Mouse (Mus musculus): ENCODE measurements at regions not wholly inside any gene's neighbourhood (a gene's known extent, or its start where the extent isn't known, plus 50 kb on each side); places are given as distances from the start of the nearest gene placed in this dataset.
"Not testable (repeated sequence)": the region's sequence is repeated elsewhere in the genome, so short reads cannot be mapped to it uniquely, and the experiment has no call there.

DNA sequence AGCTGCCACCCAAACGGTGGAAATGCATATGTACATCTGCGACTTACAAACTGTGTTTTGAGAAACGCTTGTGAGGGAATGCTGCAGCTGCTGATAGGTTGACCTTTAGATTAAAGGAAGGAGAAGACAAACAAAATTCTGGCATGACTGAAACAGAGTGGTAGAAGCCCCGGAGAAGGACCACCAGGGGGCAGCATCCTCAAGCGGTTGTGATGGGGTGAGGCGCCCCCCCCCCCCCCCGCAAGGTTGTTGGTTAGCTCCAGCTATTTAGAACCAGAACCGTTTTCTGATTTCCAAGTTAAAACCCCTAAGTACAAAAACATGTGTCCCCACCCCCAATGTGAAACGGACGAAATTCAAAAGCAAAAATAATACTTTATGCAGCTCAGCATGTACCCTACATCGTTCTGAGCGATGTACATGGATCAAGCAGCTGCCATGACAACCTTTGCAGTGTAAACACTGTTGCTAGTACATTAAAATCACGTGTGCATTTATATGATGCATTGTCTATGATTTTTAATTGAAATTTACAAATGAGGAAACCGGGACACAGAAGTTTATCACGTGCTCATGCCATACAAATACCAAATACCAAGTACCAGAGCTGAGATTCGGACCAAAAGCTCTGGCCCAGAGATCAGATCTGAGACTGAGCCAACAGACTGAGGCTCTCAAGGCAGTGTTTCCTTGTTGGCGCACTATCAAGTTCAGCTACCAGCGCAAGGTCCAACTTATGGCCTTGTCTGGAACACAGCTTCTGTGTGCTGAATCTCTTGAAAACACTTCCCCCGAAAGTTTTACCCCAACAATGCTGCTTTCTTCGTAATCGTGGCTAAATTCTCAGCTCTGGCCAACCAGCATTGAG, 100.0 kb upstream of the Ifngr1 start:
- intact Hi-C loops (cut with DNase I) = loop anchor here (10.0 kb wide), 2 partner anchors 193 to 413 kb away; partner anchors contain the start of gene Pex7

DNA sequence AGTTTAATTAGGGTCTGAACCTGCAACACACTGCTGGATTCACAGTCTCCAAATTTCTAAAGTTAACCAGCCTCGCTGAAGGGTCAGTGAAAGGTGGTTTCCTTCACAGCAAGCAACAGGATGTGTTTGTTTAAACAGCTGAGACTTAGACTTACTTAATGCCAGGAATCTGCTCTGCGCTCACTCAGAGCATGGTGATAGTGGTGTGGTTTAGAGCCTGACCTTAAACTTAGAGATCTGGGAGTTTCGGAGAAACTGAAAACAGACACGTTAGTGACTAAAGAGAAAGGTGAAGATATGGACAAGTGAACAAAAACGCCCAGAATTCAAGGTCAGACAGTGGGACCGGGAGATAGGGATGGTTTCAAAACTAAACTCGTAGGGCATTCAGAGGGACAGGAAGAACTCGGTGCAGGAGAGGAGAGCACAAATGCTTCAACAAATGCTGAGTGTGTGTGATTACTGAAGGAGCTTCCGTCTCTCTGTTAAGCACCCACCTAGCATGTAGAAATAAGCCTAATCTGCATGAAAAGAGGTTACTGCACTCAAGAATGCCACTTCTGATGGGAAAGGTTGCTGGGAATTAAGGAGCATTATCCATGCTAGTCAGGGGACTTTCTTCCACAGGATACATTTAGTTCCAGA, 97.2 kb upstream of the Ifngr1 start:
- intact Hi-C loops (cut with DNase I) = loop anchor here (10.0 kb wide), 2 partner anchors 190 to 410 kb away; partner anchors contain the start of gene Pex7

DNA sequence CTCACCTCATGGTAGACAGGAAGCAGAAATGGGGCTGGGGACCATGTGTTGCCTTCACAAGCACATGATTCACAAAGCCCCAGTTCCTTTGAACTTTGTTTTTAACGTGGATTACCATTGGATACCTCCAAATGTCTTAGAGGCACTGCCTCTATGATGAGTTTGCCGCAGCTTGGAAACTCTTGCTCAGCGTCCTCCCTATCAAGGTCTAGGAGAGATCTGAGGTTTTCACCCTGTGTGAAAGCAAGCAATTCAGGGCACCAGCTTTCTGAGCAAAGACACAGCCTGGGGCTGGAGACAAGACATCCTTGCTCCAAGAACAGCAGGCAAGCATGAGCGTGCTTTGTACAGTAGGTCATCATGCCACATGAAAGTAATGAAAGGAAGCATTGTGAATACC, 93.6 kb upstream of the Ifngr1 start:
- intact Hi-C loops (cut with DNase I) = loop anchor here (10.0 kb wide), 2 partner anchors 187 to 407 kb away; partner anchors contain the start of gene Pex7

DNA sequence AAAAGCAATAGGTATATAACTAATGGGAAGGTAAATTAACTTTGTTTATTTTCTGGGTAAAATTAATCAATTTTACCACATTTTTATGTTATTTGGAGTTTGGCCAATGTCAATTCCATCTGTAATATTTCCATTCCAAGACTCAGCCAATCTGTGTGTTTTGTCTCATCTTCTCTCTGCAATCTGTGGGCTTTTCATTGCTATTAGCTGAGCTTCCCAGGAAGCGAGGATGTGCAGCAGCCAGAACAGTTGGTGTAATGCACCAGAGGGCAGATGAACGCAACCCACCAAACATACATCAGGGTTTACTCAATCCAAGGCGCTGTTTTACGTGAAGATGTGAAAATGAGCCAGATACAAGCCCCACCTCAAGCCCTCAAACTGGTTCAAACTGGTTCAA, 88.9 kb upstream of the Ifngr1 start:
- intact Hi-C loops (cut with DNase I) = no loop called here

DNA sequence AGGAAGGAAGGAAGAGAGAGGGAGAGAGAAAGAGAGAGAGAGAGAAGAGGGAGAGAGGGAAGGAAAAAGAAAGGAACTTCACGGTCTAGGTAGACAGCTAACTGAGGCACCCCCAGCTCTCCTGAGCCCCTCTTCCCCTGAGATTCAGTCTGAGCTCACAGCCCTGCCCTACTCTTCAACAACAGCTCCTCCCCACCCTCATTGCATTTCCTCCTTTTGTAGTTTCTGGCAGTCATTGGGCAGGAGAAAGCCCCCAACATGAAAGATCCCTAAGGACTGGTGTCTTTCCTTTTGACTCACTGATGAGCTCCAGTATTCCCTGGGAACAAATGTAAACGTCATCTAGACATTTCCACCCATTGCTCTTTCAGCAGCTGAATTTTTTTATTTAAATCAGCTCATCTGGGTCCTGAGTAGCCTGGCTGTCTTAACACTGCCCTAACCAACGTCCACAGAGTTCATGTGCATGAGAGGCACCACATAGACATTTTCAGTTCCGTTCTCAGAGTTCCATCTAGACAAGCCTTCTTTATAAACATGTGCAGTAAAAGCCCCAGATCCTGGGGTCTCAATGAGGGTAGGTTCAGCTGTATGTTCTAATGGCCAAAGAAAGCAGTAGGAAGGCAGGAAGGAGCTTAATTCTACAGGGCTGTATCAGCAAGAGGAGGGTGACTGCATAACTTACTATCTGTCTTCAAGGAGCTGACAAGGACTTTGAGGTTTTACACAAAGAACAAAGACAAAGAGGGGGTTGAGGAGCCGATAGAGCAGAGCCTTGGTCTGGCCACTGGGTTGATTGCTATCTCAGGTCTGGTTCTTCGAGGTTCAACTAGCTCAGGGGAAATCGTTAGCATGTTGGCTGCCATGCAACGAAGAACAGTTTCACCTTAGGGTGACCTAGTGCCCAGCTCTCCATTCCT, 87.6 kb upstream of the Ifngr1 start:
- intact Hi-C loops (cut with DNase I) = no loop called here

DNA sequence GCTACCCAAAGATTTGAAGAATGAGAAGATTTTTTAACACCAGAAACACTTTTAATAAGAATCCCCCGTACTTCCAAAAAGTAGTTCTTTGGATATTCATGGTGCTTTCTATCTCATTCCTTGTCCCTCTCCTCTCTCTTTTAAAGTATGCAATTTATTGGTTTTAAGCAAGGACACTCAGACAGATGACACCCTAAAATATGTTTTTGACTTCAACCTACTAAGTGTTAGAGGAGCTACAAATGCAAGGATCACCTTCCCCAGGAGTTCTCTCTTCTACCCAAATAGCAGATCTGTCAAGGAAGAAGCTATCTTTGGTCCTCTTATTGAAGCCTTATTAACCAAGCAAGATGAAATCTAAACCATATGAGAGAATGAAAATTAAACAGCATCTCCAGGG, 86.6 kb upstream of the Ifngr1 start:
- intact Hi-C loops (cut with DNase I) = no loop called here

DNA sequence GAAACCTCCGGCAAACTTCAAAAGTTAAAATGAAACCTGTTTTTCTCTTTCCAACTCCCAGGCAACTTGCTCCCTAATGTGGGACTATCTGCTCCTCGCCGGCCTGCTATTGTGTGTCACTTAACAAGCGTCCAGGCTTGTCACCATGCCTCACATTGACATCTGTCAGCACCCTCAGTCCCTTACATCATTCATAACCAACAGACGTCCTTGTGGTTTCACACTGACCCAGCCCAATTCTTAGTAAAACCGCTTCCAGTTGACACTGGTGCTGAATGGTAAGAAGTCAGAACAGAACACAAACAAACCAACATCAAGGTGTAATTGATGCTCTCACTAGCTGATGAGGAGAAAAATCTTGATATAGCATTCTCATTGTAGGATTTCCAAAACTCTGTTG, 85.8 kb upstream of the Ifngr1 start:
- intact Hi-C loops (cut with DNase I) = no loop called here

DNA sequence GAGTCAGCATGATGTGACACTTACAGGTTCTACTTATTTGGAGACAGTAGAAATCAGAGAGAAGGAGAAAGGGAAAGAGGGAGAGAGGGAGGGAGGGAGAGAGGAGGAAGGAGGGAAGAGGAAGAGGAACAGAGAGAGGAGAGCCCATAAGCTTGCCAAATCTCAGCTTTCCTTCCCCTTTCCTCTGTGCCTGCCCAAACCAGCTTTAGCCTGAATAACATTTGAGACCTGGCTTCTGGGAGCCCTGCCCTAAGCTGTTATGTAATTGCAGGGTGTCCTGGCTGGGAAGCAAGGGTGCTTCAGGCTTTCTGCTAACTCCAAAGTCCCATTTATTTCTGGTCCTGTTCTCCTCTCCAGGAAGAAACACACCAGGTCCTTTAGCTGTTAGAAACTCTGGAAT, 85.3 kb upstream of the Ifngr1 start:
- intact Hi-C loops (cut with DNase I) = no loop called here

DNA sequence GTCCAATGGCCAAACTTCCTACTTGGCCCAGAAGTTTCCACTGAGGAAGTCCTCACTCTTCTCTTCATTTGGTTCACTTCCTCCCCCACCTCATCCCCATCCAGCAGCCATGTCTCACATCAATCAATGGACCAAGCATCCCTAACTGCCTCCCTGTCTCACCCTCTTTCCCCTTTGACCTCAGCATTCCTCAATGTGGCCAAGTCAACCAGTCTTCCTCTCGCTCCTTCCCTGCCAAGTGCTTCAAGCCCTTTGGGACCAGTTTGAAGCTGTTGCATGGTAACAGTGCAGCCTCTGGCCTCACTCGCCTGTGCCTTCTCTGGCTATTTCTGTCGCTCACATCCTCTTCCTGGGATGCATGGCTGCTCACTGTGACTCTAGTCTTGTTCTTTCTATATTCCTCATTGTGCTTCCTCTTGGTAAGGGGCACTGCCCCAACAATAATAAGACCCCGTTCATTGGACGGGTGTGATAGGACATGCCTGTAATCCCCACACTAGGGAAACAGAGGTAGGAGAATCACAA, 83.5 kb upstream of the Ifngr1 start:
- intact Hi-C loops (cut with DNase I) = no loop called here

DNA sequence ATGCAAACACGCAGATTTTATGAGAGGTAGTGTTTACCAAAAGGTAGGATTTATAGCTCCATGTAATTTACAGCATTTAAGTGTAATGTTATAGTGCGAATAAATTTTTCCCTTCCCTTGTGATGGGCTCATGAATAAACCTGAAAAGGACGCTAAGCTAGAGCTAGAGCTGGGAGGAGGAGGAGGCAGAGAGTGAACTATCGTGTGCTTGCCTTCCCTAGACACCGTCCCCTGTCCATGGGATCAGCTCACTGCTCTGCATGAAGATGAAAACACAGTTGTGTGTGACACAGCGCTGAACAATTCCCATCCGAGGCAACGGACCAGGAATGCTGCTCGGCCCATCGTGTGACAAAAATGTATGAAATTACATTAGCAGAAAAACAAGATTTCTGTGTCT, 81.7 kb upstream of the Ifngr1 start:
- intact Hi-C loops (cut with DNase I) = no loop called here

DNA sequence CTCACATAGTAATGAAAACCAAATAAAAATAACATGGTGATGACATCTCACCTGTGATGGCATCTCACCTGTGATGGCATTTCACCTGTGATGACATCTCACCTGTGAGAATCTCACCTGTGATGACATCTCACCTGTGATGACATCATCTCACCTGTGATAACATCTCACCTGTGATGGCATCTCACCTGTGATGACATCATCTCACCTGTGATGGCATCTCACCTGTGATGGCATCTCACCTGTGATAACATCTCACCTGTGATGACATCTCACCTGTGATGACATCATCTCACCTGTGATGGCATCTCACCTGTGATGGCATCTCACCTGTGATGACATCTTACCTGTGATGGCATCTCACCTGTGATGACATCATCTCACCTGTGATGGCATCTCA, 77.4 kb upstream of the Ifngr1 start:
- intact Hi-C loops (cut with DNase I) = not testable (repeated sequence)

DNA sequence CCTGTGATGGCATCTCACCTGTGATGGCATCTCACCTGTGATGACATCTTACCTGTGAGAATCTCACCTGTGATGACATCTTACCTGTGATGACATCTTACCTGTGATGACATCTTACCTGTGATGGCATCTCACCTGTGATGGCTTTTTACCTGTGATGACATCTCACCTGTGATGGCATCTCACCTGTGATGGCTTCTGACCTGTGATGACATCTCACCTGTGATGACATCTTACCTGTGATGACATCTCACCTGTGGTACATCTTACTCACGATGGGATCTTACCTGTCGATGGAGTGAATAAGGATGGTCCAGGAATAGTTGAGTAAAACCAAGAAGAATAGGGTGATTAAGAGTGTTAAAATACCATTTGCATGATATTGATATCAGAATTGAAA, 76.9 kb upstream of the Ifngr1 start:
- intact Hi-C loops (cut with DNase I) = no loop called here

DNA sequence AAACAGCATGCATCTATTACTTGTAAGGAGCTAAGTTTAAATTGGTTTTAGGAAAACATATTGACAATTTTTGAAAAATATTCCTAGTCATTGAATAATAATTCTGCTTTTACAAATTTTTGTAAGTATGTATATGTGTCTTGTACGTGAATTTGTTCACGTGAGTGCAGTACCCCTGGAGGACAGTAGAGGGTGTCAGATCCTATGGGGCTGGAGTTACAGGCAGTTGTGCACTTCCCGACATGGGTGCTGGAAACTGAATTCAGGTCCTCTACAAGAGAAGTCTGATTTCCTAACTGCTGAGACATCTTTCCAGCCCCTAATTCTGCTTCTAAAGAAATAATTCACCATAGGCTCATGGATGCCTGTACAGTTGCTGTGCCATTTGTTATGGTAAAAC, 75.7 kb upstream of the Ifngr1 start:
- intact Hi-C loops (cut with DNase I) = no loop called here

DNA sequence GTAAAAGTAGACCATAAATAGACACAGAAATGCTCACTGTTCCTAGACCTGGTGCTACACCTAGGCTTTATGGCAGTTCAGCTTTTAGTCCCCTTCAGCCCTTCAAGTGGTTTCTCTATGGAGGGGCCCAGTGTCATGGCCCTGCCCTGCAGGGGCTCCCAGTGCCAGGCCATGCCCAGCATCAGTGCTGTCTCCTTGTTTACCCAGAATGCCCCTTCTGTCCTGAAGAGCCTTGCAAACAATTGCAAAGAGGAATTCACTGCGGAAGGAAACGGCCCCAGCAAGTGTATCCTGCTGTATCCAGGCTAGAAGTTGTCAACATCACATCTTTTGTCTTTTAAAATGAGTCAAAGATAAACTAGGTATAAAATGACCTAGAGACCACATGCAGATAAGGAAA, 74.7 kb upstream of the Ifngr1 start:
- intact Hi-C loops (cut with DNase I) = no loop called here

DNA sequence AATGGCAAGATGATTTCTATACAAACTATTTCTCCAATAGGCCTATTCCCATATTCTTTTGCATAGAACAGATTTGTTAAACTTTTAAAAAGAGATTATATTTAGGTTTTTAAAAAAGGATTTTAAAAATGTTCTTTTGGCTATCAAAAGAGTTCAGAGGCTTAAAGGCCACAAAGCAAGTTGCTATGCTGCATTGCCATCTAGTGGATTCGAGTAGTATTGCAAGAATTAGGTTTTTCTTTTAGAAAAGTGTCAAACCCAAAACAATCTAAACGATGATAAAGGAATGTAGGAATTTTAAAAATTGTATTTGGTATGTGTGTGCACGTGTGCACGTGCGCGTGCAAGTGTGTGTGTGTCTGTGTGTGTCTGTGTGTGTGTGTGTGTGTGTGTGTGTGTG, 73.0 kb upstream of the Ifngr1 start:
- intact Hi-C loops (cut with DNase I) = loop anchor here (1.0 kb wide), 1 partner anchor 278 kb away; no protein-coding TSS in a partner anchor

DNA sequence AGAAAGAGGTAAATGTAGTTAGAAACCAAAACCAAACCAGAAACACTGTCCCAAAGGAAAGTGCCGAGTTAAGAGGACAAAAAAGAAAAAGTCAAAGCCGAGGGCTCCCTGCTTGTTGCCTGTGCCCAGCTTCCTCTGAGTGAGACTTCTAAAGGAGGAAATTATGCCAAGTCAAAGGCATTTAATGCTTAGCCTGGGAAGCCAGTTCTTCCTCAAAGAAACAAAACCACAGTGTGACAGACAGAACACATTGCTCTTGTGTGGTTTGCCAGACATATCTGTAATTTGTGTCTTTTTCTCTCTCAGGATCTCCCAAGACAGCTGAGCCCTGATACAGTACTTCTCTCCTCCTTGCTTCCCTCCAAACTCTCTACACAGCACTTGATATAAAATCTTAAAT, 69.6 kb upstream of the Ifngr1 start:
- intact Hi-C loops (cut with DNase I) = loop anchor here (10.0 kb wide), 1 partner anchor 217 kb away; no protein-coding TSS in a partner anchor

DNA sequence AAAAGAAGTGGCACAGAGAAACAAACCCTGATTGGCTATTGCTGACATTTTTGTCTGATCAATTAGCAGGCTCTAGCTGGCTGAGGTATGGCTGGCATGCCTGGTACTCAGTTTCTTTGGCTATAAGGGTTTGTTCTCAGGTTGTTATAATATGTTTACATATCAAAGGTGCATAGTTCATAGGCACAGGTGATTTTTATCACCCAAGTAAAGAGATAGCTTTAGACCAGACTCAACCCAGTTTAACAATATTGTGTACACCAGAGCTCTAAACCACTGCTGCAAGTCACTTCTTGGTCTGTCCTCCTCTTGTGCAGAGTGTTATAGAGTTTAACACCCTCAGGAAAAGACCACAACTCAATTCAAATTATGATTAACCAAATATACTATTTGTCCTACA, 65.8 kb upstream of the Ifngr1 start:
- intact Hi-C loops (cut with DNase I) = loop anchor here (10.0 kb wide), 1 partner anchor 221 kb away; no protein-coding TSS in a partner anchor

DNA sequence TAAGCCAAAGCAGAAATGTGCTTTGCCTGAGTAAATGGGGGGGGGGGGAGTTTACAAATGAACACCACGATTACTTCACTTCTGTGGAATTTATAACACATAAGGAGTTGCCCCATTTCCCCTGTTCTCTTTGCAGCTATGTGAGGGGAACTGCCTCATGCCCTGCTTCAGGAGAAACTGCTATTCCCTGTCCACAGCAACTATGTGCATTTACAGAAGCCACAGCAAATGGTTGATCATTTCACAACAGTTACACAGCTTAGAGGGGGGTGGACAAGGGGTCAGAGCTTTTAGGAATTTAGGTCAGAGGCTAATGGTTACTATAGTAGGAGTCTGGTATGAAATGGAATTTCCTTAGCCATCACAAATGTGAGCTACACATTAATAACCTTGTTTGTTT, 65.4 kb upstream of the Ifngr1 start:
- intact Hi-C loops (cut with DNase I) = loop anchor here (10.0 kb wide), 1 partner anchor 222 kb away; no protein-coding TSS in a partner anchor

DNA sequence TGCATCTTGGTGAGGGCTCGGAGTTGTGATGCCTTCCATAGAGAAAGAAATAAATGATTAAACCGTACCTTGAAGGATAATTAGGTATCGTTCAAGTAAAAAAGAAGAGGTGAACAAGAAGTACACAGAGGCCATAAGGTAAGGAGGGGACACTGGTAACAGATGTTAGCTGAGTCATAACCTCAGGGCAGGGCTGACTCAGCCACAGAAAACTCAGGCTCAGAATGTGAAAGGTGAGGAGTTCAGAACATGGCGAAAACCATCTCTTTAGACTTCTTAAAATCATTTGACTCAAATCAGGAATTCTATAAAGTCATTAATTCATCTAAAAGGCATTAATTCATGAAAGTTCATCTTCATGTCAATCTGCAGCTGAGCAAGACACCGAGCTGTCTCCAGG, 62.1 kb upstream of the Ifngr1 start:
- intact Hi-C loops (cut with DNase I) = loop anchor here (10.0 kb wide), 1 partner anchor 225 kb away; no protein-coding TSS in a partner anchor

DNA sequence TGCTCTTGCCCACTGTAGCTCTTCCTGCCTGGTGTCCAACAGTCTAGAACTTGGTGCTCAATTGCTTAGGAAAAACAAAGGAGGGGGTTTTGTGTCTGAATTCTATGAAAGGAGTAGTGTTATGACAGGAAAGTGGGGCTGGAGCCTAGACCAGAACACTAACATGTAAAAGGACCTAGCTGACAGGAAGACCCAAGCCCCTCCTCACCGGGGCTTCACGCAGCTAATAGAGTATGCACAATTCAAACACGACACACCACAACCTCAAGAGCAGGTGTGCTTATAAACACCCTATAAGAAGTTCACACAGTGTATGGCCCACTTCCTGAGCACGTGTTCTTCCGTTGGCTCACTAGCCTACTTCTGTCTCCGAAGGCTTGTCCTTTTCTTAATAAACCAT, 61.7 kb upstream of the Ifngr1 start:
- intact Hi-C loops (cut with DNase I) = no loop called here

DNA sequence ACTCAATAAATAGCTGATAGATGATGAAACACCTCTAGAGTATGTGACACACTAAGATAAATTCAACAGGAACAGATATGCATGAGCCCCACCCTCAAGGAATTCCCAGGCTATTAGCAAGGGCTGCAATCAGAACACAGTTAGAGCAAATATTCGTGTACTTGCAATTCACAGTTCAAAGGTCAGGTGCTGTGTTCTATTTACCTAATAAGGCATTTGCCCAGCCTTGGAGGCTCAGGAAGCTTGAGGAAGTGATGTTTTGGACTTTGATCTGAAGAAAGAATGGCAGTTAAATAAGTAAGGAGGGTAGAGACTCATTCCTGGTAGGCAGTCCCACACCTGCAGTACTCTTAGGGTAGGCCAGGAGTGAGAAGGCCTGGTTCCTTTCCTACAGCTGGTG, 60.3 kb upstream of the Ifngr1 start:
- intact Hi-C loops (cut with DNase I) = no loop called here

All from adrenal gland (tissue).